Mouse (Mus musculus) midbrain, postnatal 0 days (tissue): ENCODE measurements around the gene Dock6. TPM values are rescaled to one million over a fixed set of nuclear protein-coding genes. Genes with fewer than 3 reads are reported as not detected.

Experiments
- ATAC-seq: fragments of 200-750 bp; cut with Nextera tagmentation; 2 replicates; pipeline ENCODE4 v1.8.0; 2017; ENCODE audit warnings: moderate number of reproducible peaks, mild to moderate bottlenecking, moderate TSS enrichment, moderate library complexity; ENCODE audit not compliant: low FRiP score
- DNase-seq: peaks from one replicate; pipeline ENCODE4 v3.0.0-alpha.2; 2015; ENCODE audit warnings: low spot score
- H3K27ac ChIP-seq: fragments of 300-500 bp; sonication (generic); 2 replicates; pipeline ENCODE4 v1.5.1; 2014; ENCODE audit warnings: low read depth, mild to moderate bottlenecking, low read length, mixed read lengths
- H3K27me3 ChIP-seq: fragments of 300-500 bp; sonication (generic); 2 replicates; pipeline ENCODE4 v1.6.1; 2014; ENCODE audit warnings: low read length, control low read depth, mixed read lengths; ENCODE audit not compliant: insufficient read depth
- H3K36me3 ChIP-seq: fragments of 300-500 bp; sonication (generic); 2 replicates; pipeline ENCODE4 v1.6.1; 2014; ENCODE audit warnings: low read length, control low read depth, mixed read lengths; ENCODE audit not compliant: insufficient read depth
- H3K4me1 ChIP-seq: fragments of 300-500 bp; sonication (generic); 2 replicates; pipeline ENCODE4 v1.6.1; 2014; ENCODE audit warnings: mild to moderate bottlenecking, control low read depth, antibody characterized with exemption, low read length, mixed read lengths; ENCODE audit not compliant: insufficient read depth
- H3K4me2 ChIP-seq: fragments of 300-500 bp; sonication (generic); 2 replicates; pipeline ENCODE4 v1.6.1; 2014; ENCODE audit warnings: low read depth, mild to moderate bottlenecking, low read length, mixed read lengths; ENCODE audit not compliant: poor library complexity, severe bottlenecking
- H3K4me3 ChIP-seq: fragments of 300-500 bp; sonication (generic); 2 replicates; pipeline ENCODE4 v1.5.1; 2014; ENCODE audit warnings: low read depth, mild to moderate bottlenecking, low read length, moderate library complexity
- H3K9ac ChIP-seq: fragments of 300-500 bp; sonication (generic); replicated peaks from 2 replicates; pipeline ENCODE4 v1.6.1; 2014; ENCODE audit warnings: mild to moderate bottlenecking, low read length, moderate library complexity, mixed read lengths; ENCODE audit not compliant: poor library complexity, severe bottlenecking
- H3K9me3 ChIP-seq: fragments of 300-500 bp; sonication (generic); 2 replicates; pipeline ENCODE4 v1.6.1; 2016; ENCODE audit warnings: low read length, control low read depth
- CTCF ChIP-seq: IDR thresholded peaks from 2 replicates; pipeline ENCODE4 v1.5.1; 2016; ENCODE audit warnings: antibody characterized with exemption, mild to moderate bottlenecking
- WGBS: fragments of 180-500 bp; shearing (Covaris S2); extraction: QIAGEN DNeasy Blood & Tissue Kit; methylation state at CpG from one replicate; pipeline ENCODE4 v1.1.7; 2014; 5-methylcytosine and 5-hydroxymethylcytosine counted together
- polyA plus RNA-seq: library from polyadenylated mRNA; unstranded; fragments of >200 nt; fragmentation: Nextera tagmentation; extraction: Ambion mirVana; gene quantifications from 2 replicates; pipeline ENCODE4 v1.2.1, GENCODE M21; 2015
- total RNA-seq: library from RNA; depleted of rRNA; stranded (reverse); fragments of >200 nt; gene quantifications from 2 replicates; pipeline ENCODE4 v1.2.3, GENCODE M21; 2014; rRNA removed

Dock6 gene
- total RNA-seq, result 18.0 and 18.8 TPM in 2 replicates
- 10.3 and 11.3 TPM in 2 replicates for polyA plus RNA-seq

DNA sequence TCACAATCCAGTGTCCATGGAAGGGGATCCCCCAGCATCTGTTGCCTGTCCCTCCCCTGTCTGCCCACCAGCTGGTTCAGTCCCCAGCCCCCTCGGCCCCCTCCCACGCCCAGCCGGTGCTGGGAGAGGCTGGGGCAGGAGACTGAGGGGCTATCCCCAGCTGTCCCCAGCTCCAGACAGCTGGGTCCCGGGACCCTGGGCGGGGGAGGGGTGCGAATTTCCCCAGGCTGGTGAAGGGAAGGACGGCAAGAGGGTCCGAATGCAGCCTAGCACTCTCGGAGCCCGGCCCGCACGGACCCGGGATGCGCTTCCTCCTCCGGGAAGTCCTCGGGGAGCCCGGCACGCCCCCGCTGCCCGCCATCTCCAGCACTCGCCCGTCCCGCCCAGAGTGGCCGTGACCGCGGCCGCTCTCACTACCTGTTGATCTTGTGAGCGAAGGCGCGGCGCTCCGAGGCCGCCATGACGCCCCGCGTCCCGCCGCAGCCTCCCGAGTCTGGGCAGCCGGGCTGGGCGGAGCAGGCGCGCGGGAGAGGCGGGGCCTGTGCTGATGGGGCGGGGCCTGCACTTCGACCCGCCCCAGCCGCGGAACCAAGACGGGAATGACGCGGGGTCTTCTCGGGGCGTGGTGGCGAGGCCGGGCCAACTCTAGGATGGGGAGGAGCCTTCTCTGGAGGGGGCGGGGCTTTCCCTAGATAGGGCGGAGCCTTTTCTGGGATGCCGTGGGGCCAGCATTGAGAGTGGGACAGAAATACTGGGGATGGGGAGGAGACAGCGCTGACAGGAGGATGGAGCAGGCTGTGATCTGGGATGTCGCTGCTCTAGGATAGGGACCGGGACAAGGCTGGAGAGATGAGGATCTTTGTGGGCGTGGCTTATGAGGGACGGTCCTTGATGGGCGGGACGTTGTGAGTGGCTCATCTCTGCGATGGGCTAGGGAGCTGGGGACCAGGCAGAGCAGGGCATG, at the start of gene Dock6:
Gene Dock6, minus strand, starts transcription at position 508 of the 964 bp plus-strand sequence.
- DNase-seq (peak; percentile 79), ATAC-seq (peak; percentile 88)

GRCm38 (mm10) chr9:21901223-21901820, 48.9 kb upstream of the Dock6 start:
- no peaks in the 10 kb centered on the region for H3K36me3 ChIP-seq
- no peaks in the 10 kb centered on the region for H3K4me1 ChIP-seq
- TF ChIP-seq CTCF, result peak; percentile 65
- H3K9ac ChIP-seq, result 0 out of 2 replicates have a peak overlapping the region, but pooled peaks have one; percentile 29
- peak overlapping the region; percentile 36 for H3K4me3 ChIP-seq
- peak overlapping the region; percentile 64 for H3K27ac ChIP-seq
- H3K27me3 ChIP-seq, result 0 out of 2 replicates have a peak, but pooled peaks cover 12% of the 10 kb centered on the region
- DNase-seq (peak; percentile 93), ATAC-seq (peak; percentile 79)
- 17% methylated on average over 10 of the region's 10 CpGs for WGBS
- H3K4me2 ChIP-seq, result peak overlapping the region; percentile 50
- no peaks in the 10 kb centered on the region for H3K9me3 ChIP-seq

More for the DNA sequence above, at the start of gene Dock6:
- under 1% methylated on average over 54 of the region's 68 CpGs for WGBS
- no peaks in the 10 kb centered on the region for H3K4me1 ChIP-seq
- peak within 1 kb of the TSS; percentile 51 for H3K4me3 ChIP-seq
- peak within 1 kb of the TSS; percentile 65 for H3K9ac ChIP-seq
- no peaks in the 10 kb centered on the region for H3K9me3 ChIP-seq
- no peaks in the 10 kb centered on the region for H3K36me3 ChIP-seq
- TF ChIP-seq CTCF, result no peak
- H3K4me2 ChIP-seq, result peak within 1 kb of the TSS; percentile 78
- H3K27ac ChIP-seq, result peak within 1 kb of the TSS; percentile 57
- no peaks in the 10 kb centered on the region for H3K27me3 ChIP-seq

- peaks cover 3% of the 10 kb centered on the region; the same call in 1 of the 2 replicates for H3K27me3 ChIP-seq
- no peaks in the 10 kb centered on the region for H3K4me1 ChIP-seq
- 63% methylated on average over 3 of the region's 3 CpGs for WGBS
- no peak overlapping the region for H3K4me2 ChIP-seq
- H3K27ac ChIP-seq, result no peak overlapping the region
- no peak for ATAC-seq
- no peak overlapping the region for H3K9ac ChIP-seq
- H3K9me3 ChIP-seq, result no peaks in the 10 kb centered on the region
- no peak for DNase-seq
- no peak overlapping the region for H3K4me3 ChIP-seq
- no peaks in the 10 kb centered on the region for H3K36me3 ChIP-seq
- no peak for TF ChIP-seq CTCF
Measured at GRCm38 (mm10) chr9:21889229-21889628, 36.8 kb upstream of the Dock6 start.

DNA sequence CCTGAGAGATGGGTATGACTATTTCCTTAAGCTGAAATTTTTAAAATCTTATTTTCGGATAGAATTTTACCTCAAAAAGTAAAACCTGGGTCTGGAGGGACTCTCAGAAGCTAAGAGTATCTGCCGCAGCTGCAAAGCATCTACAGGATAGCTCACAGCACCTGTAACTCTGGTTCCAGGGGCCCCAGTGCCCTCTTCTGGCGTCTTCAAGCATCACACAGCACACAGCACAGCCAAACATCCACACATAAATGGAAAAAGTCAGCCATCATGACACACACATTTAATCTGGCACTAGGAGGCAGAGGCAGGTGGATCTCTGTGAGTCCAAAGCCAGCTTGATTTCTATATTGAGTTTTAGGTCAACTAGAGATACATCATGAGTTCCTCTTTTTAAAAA, 24.2 kb upstream of the Dock6 start:
- DNase-seq (no peak), ATAC-seq (no peak)
- peak; percentile 31 for TF ChIP-seq CTCF
- no peaks in the 10 kb centered on the region for H3K9me3 ChIP-seq
- no peak overlapping the region for H3K4me3 ChIP-seq
- H3K27ac ChIP-seq, result no peak overlapping the region
- WGBS, result 62% methylated on average over 3 of the region's 3 CpGs
- no peak overlapping the region for H3K9ac ChIP-seq
- no peaks in the 10 kb centered on the region for H3K27me3 ChIP-seq
- no peaks in the 10 kb centered on the region for H3K4me1 ChIP-seq
- no peaks in the 10 kb centered on the region for H3K36me3 ChIP-seq
- no peak overlapping the region for H3K4me2 ChIP-seq

GRCm38 (mm10) chr9:21872204-21872603, 19.8 kb upstream of the Dock6 start:
- H3K9me3 ChIP-seq, result no peaks in the 10 kb centered on the region
- no peak overlapping the region for H3K27ac ChIP-seq
- no peaks in the 10 kb centered on the region for H3K36me3 ChIP-seq
- H3K27me3 ChIP-seq, result no peaks in the 10 kb centered on the region
- no peak for DNase-seq
- H3K4me2 ChIP-seq, result no peak overlapping the region
- H3K4me3 ChIP-seq, result no peak overlapping the region
- TF ChIP-seq CTCF, result no peak
- no peak overlapping the region for H3K9ac ChIP-seq
- WGBS, result 67% methylated on average over 4 of the region's 4 CpGs
- no peak for ATAC-seq
- no peaks in the 10 kb centered on the region for H3K4me1 ChIP-seq
